Mouse (Mus musculus): ENCODE measurements at regions not wholly inside any gene's neighbourhood (a gene's known extent, or its start where the extent isn't known, plus 50 kb on each side); places are given as distances from the start of the nearest gene placed in this dataset.

GRCm38 (mm10) chr15:96521125-96521455 is 60.4 kb upstream of the Scaf11 start:
- TF ChIP-seq EP300 (IDR thresholded peaks at IDR 0.05; ENCODE audit: insufficient read depth, low read depth, low read length), result no peak
- TF ChIP-seq CTCF (IDR thresholded peaks at IDR 0.05; ENCODE audit: low read depth, low read length), result no peak
- TF ChIP-seq POLR2A (IDR thresholded peaks at IDR 0.05; ENCODE audit: insufficient read depth, low read length), result no peak

Data from ES-Bruce4 (cell line).